Mouse (Mus musculus) cerebellum, adult 8-10 months (tissue): ENCODE measurements at regions not wholly inside any gene's neighbourhood (a gene's known extent, or its start where the extent isn't known, plus 50 kb on each side); places are given as distances from the start of the nearest gene placed in this dataset.

ENCODE experiments used
- DNase-seq: peaks from one replicate; pipeline ENCODE4 v3.0.0; 2022

GRCm38 (mm10) chr19:55011341-55011740, 115.7 kb downstream of the Gpam start:
- no peak for DNase-seq

- DNase-seq, result no peak
Measured at GRCm38 (mm10) chr19:55008463-55009146, 118.4 kb downstream of the Gpam start.

GRCm38 (mm10) chr19:54989982-54990381, 137.1 kb downstream of the Gpam start:
- no peak for DNase-seq

GRCm38 (mm10) chr19:54984541-54984940, 142.5 kb downstream of the Gpam start:
- DNase-seq, result no peak

DNA sequence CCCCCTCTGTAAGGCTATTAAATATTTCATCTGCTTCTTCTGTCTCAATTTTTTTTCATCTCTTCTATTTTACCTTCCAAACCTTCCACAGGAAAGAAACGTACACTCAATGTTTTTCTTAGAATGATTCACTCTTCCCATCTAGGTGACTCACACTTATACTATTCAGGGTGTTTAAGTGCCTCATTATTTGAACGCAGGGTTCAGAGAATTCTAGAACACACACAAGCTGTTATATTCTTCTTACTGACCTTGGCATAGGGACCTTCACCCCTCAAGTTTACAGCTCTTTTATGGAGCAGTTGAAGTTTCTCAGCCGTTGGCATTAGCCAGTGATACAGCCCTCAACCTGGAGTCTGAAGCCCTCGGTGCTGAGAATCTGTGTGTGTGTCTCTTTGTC, 144.2 kb downstream of the Gpam start:
- no peak for DNase-seq

GRCm38 (mm10) chr19:54971440-54972211, 155.4 kb downstream of the Gpam start:
- DNase-seq, result no peak

GRCm38 (mm10) chr19:54958328-54958727, 168.7 kb downstream of the Gpam start:
- DNase-seq, result no peak

- no peak for DNase-seq
Measured at GRCm38 (mm10) chr19:54955096-54955495, 171.9 kb downstream of the Gpam start.

DNA sequence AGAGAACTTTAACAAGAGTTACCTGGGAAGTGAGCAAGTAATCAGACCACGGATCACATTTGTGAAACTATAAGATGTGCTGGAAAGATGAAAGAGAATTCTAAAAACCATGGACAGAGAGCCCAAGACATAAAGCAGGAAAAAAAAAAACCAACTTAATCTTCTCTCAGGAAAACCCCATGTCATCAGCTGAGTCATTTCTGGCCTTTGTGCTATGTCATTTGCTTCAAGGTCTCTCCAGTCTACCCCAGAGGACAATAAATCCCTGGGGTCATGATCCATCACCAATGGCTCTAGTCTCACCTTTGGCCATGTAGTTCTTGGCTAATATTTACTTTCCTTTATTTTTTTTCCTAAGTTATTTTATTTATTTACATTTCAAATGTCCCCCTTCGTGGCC, 174.5 kb downstream of the Gpam start:
- DNase-seq, result no peak

GRCm38 (mm10) chr19:54948359-54949127, 178.5 kb downstream of the Gpam start:
- no peak for DNase-seq

DNA sequence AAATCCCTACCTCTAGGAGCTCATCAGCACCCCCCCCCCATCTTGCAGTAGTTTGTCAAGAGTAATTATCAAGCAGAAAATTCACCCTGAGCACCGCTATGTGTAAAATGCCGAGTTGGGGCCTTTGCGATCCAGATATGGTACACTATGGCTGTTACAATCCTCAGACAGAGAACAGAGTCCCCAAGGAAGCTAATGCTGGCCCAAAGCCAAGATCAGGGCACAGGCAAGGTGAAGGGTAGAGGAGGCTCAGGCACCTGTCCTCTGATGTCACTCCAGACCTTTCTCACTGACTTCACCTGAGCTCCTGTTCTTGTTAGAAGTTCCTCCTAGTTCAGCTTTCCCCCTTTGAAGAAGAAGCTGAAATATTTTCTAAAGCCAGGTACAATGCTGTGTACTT, 179.5 kb downstream of the Gpam start:
- DNase-seq, result no peak

DNA sequence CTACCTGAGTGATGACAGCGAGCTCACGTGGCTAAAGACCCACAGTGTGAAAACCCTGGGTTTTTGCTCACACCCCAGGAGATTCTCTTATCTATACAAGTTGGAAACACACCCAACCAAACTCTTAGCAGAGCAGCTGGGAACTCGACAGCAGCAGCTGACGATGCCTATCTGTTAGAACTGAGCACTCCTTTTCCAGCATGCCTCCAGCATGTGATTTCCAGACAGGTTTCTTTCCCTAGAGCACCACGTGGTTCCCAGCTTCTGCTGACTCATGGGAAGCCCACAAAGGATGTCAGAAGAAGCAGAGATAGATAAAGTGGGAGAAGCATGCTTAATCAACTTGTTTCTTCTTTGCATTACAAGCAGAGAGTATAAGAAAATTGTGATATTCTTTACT, 194.5 kb downstream of the Gpam start:
- no peak for DNase-seq

- DNase-seq, result no peak
Measured at GRCm38 (mm10) chr19:54925888-54926287, 201.2 kb downstream of the Gpam start.

- DNase-seq, result no peak
Measured at GRCm38 (mm10) chr19:54919597-54919996, 207.4 kb downstream of the Gpam start.

- no peak for DNase-seq
Measured at GRCm38 (mm10) chr19:54893622-54894021, 233.4 kb downstream of the Gpam start.

DNA sequence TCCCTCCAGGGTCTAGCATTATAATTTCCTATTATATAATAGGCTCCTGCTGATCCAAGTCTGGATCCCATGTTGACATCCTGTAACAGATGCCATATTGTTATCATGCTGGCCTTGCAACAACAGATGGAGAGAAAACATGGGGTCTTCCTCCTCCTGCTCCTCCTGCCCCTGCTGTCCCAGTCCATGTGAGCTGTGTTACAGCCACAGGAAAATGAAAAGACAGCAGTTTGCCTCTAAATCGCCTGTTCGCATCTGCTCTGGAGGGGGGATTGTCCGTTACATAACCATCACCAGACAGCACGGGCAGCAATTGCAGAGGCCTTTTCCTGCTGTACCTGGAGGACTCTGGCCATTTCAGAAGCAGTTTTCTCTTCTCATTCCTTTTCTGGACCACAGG, 260.0 kb downstream of the Gpam start:
- DNase-seq, result peak; percentile 0

GRCm38 (mm10) chr19:54855190-54855589, 271.8 kb downstream of the Gpam start:
- no peak for DNase-seq

GRCm38 (mm10) chr19:54838231-54838630, 288.8 kb downstream of the Gpam start:
- no peak for DNase-seq

DNA sequence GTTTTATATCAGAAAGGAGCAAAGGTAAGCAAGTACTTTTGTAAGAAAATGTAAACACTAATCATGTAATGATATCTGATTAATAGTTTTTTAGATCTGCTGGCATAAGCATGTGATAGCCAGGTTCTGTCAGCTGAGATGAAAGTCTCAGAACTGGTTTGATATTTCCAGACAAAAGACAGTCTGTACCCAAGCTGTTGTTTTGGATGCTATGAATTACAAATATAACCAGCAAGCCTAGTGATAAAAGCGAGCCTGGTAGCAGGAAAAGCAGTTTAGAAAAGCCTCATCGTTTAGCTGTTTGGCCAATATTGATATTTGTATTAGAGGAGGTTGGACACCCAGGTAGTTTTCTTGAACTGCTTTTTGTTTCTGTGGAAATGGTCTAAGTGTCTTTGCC, 290.6 kb downstream of the Gpam start:
- no peak for DNase-seq

GRCm38 (mm10) chr19:54822161-54822560, 304.9 kb downstream of the Gpam start:
- no peak for DNase-seq

DNA sequence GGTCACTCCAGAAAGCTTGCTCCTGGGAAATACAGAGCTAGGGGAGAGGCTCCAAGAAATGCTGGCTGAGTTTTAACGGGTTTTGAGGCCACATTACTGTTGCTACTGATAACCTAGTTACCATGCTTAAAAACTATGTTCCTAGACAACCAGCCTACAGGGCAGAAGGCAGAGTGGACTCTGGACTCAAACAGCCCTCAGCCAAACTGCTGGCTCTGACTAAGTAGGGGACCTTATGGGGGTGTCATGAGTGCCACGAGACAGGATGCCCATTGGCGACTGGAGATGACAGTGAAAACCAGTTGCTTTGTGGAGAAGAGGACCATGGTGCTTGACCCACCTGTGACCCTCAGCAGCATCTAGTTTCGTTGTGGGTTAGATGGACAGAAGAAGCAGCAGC, 306.5 kb downstream of the Gpam start:
- DNase-seq, result no peak

- no peak for DNase-seq
Measured at GRCm38 (mm10) chr19:54801123-54801742, 325.8 kb downstream of the Gpam start.

GRCm38 (mm10) chr19:54787171-54787570, 339.9 kb downstream of the Gpam start:
- no peak for DNase-seq
